Mouse (Mus musculus): ENCODE measurements around the gene Btbd3.

Gene Btbd3

GRCm38 (mm10) chr2:138539655-138540054 lies 283.3 kb downstream of the Btbd3 start:
- no peak for DNase-seq (ENCODE audit: low spot score)

- DNase-seq (ENCODE audit: low spot score), result no peak
These were observed 292.6 kb downstream of the Btbd3 start for GRCm38 (mm10) chr2:138548990-138549389.

DNA sequence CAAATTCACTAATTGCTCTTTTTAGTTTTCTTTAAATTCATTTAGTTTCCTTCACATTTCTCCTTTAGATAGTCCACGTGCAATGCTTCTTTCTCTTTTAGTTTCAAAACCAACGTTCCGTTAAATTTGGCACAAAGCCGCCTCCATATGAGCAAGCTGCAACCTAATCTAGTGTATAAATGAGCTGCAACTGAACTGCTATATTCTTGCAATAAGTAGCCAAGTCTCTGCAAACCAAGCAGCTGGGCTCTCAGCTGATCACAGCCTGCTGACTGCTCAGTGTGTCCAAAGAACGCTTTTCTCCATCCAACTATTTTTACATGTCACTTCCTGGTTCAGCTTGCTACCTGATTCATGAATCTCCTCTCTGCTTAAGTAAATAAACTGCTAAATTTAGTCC lies 295.2 kb downstream of the Btbd3 start:
- peak; percentile 38 for DNase-seq (ENCODE audit: low spot score)

GRCm38 (mm10) chr2:138555106-138555862 lies 298.9 kb downstream of the Btbd3 start:
- DNase-seq (ENCODE audit: low spot score), result peak; percentile 8

DNA sequence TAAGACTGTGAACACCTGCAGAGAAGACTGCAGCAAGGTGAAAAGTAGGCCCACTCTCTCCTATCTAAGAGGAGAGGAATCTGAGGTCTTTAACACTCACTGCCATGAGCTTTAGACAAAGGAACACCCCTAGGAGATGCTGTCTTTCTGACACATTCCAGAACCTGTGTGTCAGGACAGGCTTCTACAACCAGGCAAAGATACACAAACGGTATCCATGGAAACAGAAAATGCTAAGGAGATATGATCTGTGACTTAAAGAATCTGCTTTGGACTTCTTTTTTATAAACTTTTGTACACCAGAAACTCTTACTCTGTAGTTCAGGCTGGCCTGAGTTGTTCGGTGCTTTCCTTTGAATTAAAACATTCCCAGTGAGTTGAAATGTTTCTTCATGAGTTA lies 329.6 kb downstream of the Btbd3 start:
- no peak for DNase-seq (ENCODE audit: low spot score)

- DNase-seq (ENCODE audit: low spot score), result no peak
These were observed 331.0 kb downstream of the Btbd3 start for GRCm38 (mm10) chr2:138587335-138587734.

DNA sequence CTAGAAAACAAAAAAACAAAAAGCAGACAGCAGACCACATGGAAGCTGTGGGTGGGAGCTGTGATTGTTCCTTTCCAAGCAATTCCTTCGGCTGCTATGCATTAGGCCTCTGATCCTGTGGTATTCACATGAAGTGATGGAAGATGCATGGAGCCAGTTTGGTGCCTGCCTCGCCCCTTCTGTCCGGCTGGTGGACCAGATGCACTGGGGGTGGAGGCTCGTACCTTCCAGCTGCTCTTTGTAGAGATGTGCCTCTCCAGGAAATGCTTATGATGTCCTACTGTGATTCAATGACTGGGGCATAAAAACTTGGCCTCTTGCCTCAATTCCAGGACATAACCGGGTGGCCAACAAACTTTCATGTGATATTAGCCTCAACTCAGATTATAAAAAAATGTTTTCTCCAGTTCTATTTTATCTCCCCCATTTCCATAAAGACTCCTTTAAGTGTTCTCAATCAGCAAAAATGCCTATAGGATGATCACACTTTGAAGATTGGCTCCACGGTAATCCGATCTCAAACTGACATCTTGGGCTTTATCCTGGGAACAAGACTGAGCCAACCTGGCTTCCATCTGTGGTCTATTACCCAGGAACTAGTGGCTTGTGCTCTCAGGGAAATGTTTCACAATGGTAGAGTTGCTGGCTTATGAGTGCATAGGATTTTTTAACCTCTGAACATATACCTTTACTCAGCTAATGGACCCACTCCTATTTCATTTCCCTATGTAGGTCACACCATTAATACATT lies 331.6 kb downstream of the Btbd3 start:
- DNase-seq (ENCODE audit: low spot score), result no peak

DNA sequence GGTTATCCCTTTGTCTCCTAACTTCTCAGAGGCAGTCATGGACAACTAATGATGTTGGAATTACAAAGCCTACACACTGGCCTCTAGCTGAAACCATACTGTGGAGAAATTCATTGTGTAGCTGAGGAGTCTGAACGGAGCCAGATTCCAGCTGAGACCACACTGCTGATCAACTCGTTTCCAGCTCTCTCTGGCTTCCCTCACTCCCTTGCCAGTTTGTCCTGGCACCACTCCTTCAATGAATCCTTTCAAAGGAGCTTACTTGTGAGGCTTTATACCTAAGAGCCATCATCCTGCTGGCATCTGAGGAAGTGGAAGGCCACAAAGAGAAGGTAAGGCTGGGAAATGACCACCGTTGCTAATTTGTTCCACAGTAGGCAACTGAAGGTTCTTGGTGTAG lies 332.7 kb downstream of the Btbd3 start:
- DNase-seq (ENCODE audit: low spot score), result no peak

- DNase-seq (ENCODE audit: low spot score), result no peak
These were observed 333.9 kb downstream of the Btbd3 start for GRCm38 (mm10) chr2:138590307-138590706.

GRCm38 (mm10) chr2:138612361-138612760 lies 356.0 kb downstream of the Btbd3 start:
- DNase-seq (ENCODE audit: low spot score), result no peak

DNA sequence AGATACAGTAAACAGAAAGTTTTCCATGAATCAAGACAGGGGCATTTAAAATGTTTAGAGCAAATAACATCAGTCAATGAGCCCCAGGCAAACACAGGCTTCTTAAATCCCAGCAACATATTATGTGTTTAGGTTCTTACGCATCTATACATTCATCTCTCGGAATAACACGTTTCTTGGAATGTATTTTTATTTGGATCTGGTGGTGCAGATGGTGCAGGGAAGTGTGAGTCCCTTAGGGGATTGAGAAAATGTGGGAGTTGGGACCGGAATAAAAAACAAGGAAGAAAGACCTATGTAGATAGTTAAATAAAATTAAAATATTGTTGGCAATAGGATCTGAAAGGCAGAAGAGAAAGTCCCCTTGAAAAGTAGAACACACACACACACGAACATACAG lies 361.1 kb downstream of the Btbd3 start:
- DNase-seq (ENCODE audit: low spot score), result no peak
